Mouse (Mus musculus) small intestine, adult 2 months (tissue): ENCODE data around the gene Eml3.

Experiments
- CTCF ChIP-seq: fragments of 200-500 bp; IDR thresholded peaks from 2 replicates; pipeline ENCODE4 v1.5.1; 2012; ENCODE audit warnings: low read depth, mild to moderate bottlenecking, control low read depth, inconsistent platforms, low read length, moderate library complexity, mixed read lengths; ENCODE audit not compliant: insufficient replicate concordance, insufficient read length; ENCODE audit errors: extremely low read depth
- POLR2A ChIP-seq: fragments of 200-500 bp; IDR thresholded peaks from 2 replicates; pipeline ENCODE4 v1.6.1; 2012; ENCODE audit warnings: low read depth, mild to moderate bottlenecking, control low read depth, inconsistent platforms, low read length, moderate library complexity

GRCm38 (mm10) chr19:8892829-8893766 lies 36.3 kb upstream of the Eml3 start, which contains the start of gene Ints5:
- peak; percentile 64 for TF ChIP-seq POLR2A
- no peak for TF ChIP-seq CTCF
